Mouse (Mus musculus) midbrain, embryonic 15.5 days (tissue): ENCODE results near the gene Dlx5. TPM values are rescaled to one million over a fixed set of nuclear protein-coding genes. Genes with fewer than 3 reads are reported as not detected.

Source experiments
- ATAC-seq: fragments of 200-750 bp; cut with Nextera tagmentation; replicated peaks from 2 replicates; pipeline ENCODE4 v1.8.0; 2017; ENCODE audit warnings: moderate TSS enrichment
- H3K27ac ChIP-seq: fragments of 300-500 bp; sonication (generic); 2 replicates; pipeline ENCODE4 v1.5.1; 2015; ENCODE audit warnings: mild to moderate bottlenecking, inconsistent platforms
- H3K27me3 ChIP-seq: fragments of 300-500 bp; sonication (generic); replicated peaks from 2 replicates; pipeline ENCODE4 v1.6.1; 2015; ENCODE audit warnings: inconsistent platforms
- H3K36me3 ChIP-seq: fragments of 300-500 bp; sonication (generic); replicated peaks from 2 replicates; pipeline ENCODE4 v1.6.1; 2015; ENCODE audit warnings: inconsistent platforms
- H3K4me1 ChIP-seq: fragments of 300-500 bp; sonication (generic); 2 replicates; pipeline ENCODE4 v1.6.1; 2015; ENCODE audit warnings: inconsistent platforms
- H3K4me2 ChIP-seq: fragments of 300-500 bp; sonication (generic); 2 replicates; pipeline ENCODE4 v1.6.1; 2015; ENCODE audit warnings: inconsistent platforms, mild to moderate bottlenecking, moderate library complexity
- H3K4me3 ChIP-seq: fragments of 300-500 bp; sonication (generic); 2 replicates; pipeline ENCODE4 v1.5.1; 2015; ENCODE audit warnings: mild to moderate bottlenecking, inconsistent platforms
- H3K9ac ChIP-seq: fragments of 300-500 bp; sonication (generic); 2 replicates; pipeline ENCODE4 v1.6.1; 2015; ENCODE audit warnings: mild to moderate bottlenecking, inconsistent platforms
- H3K9me3 ChIP-seq: fragments of 300-500 bp; sonication (generic); 2 replicates; pipeline ENCODE4 v1.6.1; 2016; ENCODE audit warnings: inconsistent platforms
- WGBS: fragments of 180-500 bp; shearing (Covaris S2); methylation state at CpG from one replicate; pipeline ENCODE4 v1.1.7; 2015; ENCODE audit warnings: mixed read lengths; 5-methylcytosine and 5-hydroxymethylcytosine counted together
- polyA plus RNA-seq: library from polyadenylated mRNA; unstranded; fragments of >200 nt; fragmentation: Nextera tagmentation; extraction: Ambion mirVana; gene quantifications from 2 replicates; pipeline ENCODE4 v1.2.1, GENCODE M21; 2015

The Dlx5 gene
- polyA plus RNA-seq, result 14.8 and 19.0 TPM in 2 replicates

DNA sequence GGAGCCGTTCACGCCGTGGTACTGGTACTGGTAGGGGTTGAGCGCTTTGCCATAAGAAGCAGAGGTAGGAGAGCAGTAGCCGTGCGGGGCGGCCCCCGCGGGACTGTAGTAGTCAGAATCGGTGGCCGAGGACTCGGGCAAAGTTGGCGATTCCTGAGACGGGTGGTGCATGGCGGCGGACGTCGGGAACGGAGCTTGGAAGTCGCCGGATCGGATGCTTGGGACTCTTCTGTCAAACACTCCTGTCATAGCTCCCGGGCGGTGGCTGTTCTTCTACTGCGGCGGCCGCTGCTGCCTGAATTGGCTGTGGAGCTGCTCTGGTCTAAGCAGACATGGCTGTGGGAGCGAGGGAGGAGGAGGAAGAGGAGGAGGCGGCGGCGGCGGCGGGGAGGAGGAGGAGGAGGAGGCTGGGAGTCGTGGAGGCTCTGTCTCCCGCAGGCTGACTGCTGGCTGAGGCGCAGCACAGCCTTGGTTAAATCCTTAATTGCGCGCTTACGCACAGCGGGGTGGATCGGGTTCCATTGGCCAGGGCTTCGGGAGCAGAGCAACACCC, at the start of gene Dlx5:
Gene Dlx5, minus strand, starts transcription at position 448 of the 553 bp plus-strand sequence.
- under 1% methylated on average over 36 of the region's 42 CpGs for WGBS
- Histone ChIP-seq H3K27ac (peak within 1 kb of the TSS; percentile 30), H3K4me2 (peak within 1 kb of the TSS; percentile 73), H3K4me1 (peaks cover 12% of the 10 kb centered on the region), H3K9me3 (no peaks in the 10 kb centered on the region), H3K9ac (peak within 1 kb of the TSS; percentile 16; the same call in 1 of the 2 replicates), H3K27me3 (peaks cover 65% of the 10 kb centered on the region), H3K4me3 (peak within 1 kb of the TSS; percentile 42), H3K36me3 (no peaks in the 10 kb centered on the region)
- peak; percentile 64 for ATAC-seq

DNA sequence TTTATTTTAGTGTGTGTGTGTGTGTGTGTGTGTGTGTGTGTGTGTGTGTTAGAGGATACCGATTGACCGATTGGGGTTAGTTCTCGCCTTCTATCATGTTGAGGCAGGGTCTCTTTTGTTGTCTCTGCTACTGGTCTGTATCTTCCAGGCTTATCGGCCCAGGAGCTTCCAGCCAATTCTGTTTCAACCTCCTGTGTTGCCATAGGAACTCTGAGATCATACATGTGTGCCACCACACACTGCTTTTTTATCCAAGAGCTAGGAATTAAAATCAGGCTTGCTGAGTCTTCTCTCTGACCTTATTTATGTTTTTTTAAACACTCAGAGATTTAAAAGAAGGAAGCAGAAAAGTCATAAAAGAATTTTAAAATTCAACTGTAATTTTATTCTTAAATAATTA, 49.6 kb upstream of the Dlx5 start:
- Histone ChIP-seq H3K4me1 (no peaks in the 10 kb centered on the region), H3K27me3 (no peaks in the 10 kb centered on the region), H3K36me3 (no peaks in the 10 kb centered on the region), H3K27ac (no peak overlapping the region), H3K9me3 (no peaks in the 10 kb centered on the region), H3K9ac (no peak overlapping the region), H3K4me2 (no peak overlapping the region), H3K4me3 (no peak overlapping the region)
- ATAC-seq, result peak; percentile 58
- 73% methylated on average over 4 of the region's 4 CpGs for whole genome bisulfite sequencing

DNA sequence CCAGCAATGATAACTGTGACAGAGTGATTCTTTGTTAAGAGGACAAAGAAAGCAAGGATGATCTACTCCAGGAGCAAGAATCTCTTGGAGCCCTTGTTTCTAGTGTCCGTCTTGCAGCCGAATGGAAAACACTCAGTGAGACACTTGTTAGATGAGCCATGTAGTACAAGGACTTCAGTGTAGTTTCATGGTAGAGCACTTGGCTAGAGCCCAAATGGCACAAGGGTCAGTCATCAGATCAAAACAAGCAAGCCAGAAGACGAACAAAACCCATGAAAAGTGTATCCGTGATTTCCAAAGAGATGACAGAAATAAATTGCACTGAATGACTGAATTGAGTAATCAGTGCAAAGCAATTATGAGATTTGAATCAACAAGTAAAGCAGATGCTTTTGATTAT, 48.9 kb upstream of the Dlx5 start:
- no peaks in the 10 kb centered on the region for H3K9me3 ChIP-seq
- H3K9ac ChIP-seq, result no peak overlapping the region
- H3K36me3 ChIP-seq, result no peaks in the 10 kb centered on the region
- no peaks in the 10 kb centered on the region for H3K4me1 ChIP-seq
- no peaks in the 10 kb centered on the region for H3K27me3 ChIP-seq
- no peak overlapping the region for H3K4me2 ChIP-seq
- H3K27ac ChIP-seq, result no peak overlapping the region
- ATAC-seq, result no peak
- no peak overlapping the region for H3K4me3 ChIP-seq
- WGBS, result 90% methylated on average over 4 of the region's 4 CpGs

GRCm38 (mm10) chr6:6925264-6925663, 43.4 kb upstream of the Dlx5 start:
- no peaks in the 10 kb centered on the region for H3K36me3 ChIP-seq
- H3K4me2 ChIP-seq, result no peak overlapping the region
- no peaks in the 10 kb centered on the region for H3K9me3 ChIP-seq
- H3K9ac ChIP-seq, result no peak overlapping the region
- ATAC-seq, result no peak
- no peak overlapping the region for H3K4me3 ChIP-seq
- H3K27ac ChIP-seq, result no peak overlapping the region
- WGBS, result 38% methylated on average over 1 of the region's 1 CpGs
- H3K4me1 ChIP-seq, result no peaks in the 10 kb centered on the region
- H3K27me3 ChIP-seq, result no peaks in the 10 kb centered on the region

GRCm38 (mm10) chr6:6917334-6917733, 35.4 kb upstream of the Dlx5 start:
- no peaks in the 10 kb centered on the region for H3K27me3 ChIP-seq
- ATAC-seq, result no peak
- H3K4me1 ChIP-seq, result no peaks in the 10 kb centered on the region
- no peaks in the 10 kb centered on the region for H3K36me3 ChIP-seq
- H3K4me2 ChIP-seq, result no peak overlapping the region
- 90% methylated on average over 4 of the region's 4 CpGs for WGBS
- H3K9me3 ChIP-seq, result no peaks in the 10 kb centered on the region
- H3K4me3 ChIP-seq, result no peak overlapping the region
- H3K9ac ChIP-seq, result no peak overlapping the region
- H3K27ac ChIP-seq, result no peak overlapping the region

DNA sequence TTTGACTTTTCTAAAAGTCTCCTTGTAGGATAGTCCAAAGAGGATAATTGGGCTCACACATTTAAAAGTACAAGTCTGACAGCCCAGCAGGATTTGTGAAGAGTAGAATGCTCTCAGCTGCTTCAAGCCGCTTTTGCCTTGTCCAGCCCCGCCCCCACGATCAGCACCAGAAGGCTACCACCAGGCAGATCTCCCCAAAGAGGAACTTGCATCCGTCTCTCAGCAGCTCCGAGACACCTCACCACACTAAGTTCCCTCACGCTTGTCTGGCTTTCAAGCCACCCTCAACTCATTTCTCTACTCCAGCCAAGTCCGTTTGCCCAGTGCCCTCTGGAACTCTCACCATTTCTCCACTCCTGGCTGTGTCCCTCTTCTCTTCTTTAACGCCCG, 33.6 kb upstream of the Dlx5 start:
- Histone ChIP-seq H3K4me1 (no peaks in the 10 kb centered on the region), H3K4me2 (no peak overlapping the region), H3K36me3 (no peaks in the 10 kb centered on the region), H3K27ac (no peak overlapping the region), H3K4me3 (no peak overlapping the region), H3K27me3 (no peaks in the 10 kb centered on the region), H3K9ac (no peak overlapping the region), H3K9me3 (no peaks in the 10 kb centered on the region)
- WGBS, result 57% methylated on average over 9 of the region's 9 CpGs
- ATAC-seq, result peak; percentile 39; the same call in 1 of the 2 replicates

DNA sequence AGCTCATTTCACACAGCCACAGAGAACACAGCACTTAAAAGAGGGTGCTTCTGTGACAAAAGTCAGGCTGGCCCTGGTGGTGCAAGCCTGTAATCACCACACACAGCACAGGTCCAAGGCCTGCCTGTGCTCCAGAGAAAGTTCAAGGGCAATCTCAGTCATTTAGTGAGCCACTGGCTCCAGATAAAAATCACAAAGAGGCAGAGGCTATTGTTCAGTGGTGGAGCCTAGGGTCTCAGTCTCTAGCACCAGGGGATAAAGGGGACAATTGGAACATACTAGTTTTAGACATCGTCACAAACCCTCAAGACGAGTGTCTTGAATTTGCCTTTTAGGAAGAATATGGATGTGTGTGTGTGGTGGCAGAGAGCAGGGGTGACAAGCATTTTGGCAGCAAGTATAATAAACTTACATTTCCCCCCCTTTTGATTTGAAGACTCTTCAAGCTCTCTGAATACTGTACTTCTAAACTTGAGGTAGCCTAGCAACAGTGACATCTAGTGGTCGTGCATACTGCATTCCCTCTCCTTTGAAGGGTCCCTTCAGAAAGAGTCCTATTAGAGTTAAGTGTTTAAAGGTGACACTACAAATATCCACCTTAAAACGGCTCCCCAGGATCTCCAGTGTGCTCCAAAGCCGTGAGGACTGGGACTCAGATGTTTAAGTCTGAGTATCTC, 33.1 kb upstream of the Dlx5 start:
- no peaks in the 10 kb centered on the region for H3K9me3 ChIP-seq
- ATAC-seq, result peak; percentile 86
- no peak overlapping the region for H3K9ac ChIP-seq
- no peak overlapping the region for H3K4me3 ChIP-seq
- H3K27me3 ChIP-seq, result no peaks in the 10 kb centered on the region
- no peaks in the 10 kb centered on the region for H3K36me3 ChIP-seq
- H3K27ac ChIP-seq, result no peak overlapping the region
- H3K4me1 ChIP-seq, result no peaks in the 10 kb centered on the region
- no peak overlapping the region for H3K4me2 ChIP-seq
- 32% methylated on average over 5 of the region's 5 CpGs for WGBS

DNA sequence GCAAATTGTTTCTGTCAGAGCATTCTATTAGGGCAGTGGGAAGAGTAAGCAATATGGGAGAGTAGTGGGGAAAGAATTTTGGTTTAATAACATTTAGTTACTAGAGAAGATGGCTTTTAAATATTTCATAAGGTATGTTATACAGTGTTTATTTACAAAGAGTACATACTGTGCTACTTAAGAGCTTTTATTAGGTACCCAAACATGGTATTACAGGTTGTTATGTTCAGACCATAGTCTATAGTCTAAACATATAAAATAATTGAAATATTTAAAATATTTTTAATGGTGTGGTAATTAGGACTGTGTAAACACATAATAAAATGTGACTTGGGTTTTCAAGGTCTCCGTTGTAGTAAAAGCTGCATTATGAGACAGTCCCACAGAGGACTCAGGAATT, 32.4 kb upstream of the Dlx5 start:
- H3K4me3 ChIP-seq, result no peak overlapping the region
- H3K4me1 ChIP-seq, result no peaks in the 10 kb centered on the region
- ATAC-seq, result no peak
- H3K4me2 ChIP-seq, result no peak overlapping the region
- no peaks in the 10 kb centered on the region for H3K36me3 ChIP-seq
- no peak overlapping the region for H3K9ac ChIP-seq
- 85% methylated on average over 1 of the region's 1 CpGs for WGBS
- no peaks in the 10 kb centered on the region for H3K27me3 ChIP-seq
- H3K9me3 ChIP-seq, result no peaks in the 10 kb centered on the region
- H3K27ac ChIP-seq, result no peak overlapping the region

- Histone ChIP-seq H3K4me2 (no peak overlapping the region), H3K27me3 (no peaks in the 10 kb centered on the region), H3K36me3 (no peaks in the 10 kb centered on the region), H3K9me3 (no peaks in the 10 kb centered on the region), H3K27ac (no peak overlapping the region), H3K4me3 (no peak overlapping the region), H3K9ac (no peak overlapping the region), H3K4me1 (no peaks in the 10 kb centered on the region)
- 78% methylated on average over 8 of the region's 8 CpGs for WGBS
- ATAC-seq, result no peak
These were observed 27.7 kb upstream of the Dlx5 start for GRCm38 (mm10) chr6:6909586-6909985.

- no peak overlapping the region for H3K4me3 ChIP-seq
- no peak overlapping the region for H3K27ac ChIP-seq
- no peak for ATAC-seq
- H3K4me2 ChIP-seq, result no peak overlapping the region
- H3K9ac ChIP-seq, result no peak overlapping the region
- no peaks in the 10 kb centered on the region for H3K36me3 ChIP-seq
- WGBS, result 72% methylated on average over 6 of the region's 6 CpGs
- H3K9me3 ChIP-seq, result no peaks in the 10 kb centered on the region
- no peaks in the 10 kb centered on the region for H3K4me1 ChIP-seq
- peaks cover 6% of the 10 kb centered on the region; the same call in 1 of the 2 replicates for H3K27me3 ChIP-seq
These were observed 8.2 kb upstream of the Dlx5 start for GRCm38 (mm10) chr6:6890047-6890446.

- H3K9me3 ChIP-seq, result no peaks in the 10 kb centered on the region
- H3K4me2 ChIP-seq, result no peak overlapping the region
- H3K36me3 ChIP-seq, result no peaks in the 10 kb centered on the region
- H3K27ac ChIP-seq, result no peak overlapping the region
- peaks cover 8% of the 10 kb centered on the region for H3K4me1 ChIP-seq
- 93% methylated on average over 3 of the region's 3 CpGs for WGBS
- H3K9ac ChIP-seq, result no peak overlapping the region
- ATAC-seq, result no peak
- H3K4me3 ChIP-seq, result no peak overlapping the region
- peaks cover 36% of the 10 kb centered on the region for H3K27me3 ChIP-seq
These were observed 4.3 kb upstream of the Dlx5 start for GRCm38 (mm10) chr6:6886225-6886624.

DNA sequence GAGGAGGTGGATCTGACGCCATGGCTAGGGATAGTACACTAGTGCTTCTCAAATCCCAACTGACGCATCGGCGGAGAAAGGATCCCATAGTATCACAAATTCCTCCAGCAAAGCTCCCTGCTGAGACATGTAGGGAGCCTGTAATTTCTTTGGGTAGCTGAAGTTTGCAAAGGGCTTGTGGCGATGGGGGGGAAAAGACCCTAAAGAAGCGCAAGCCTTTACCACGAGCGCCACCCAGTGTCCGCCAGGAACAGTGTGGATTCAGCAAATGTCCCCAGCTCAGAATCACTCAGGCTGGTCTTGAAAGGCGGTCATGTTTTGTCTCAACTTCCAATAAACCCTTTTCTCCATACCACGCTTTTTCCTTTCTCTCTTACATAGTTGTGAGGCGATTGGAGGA, 3.0 kb upstream of the Dlx5 start:
- Histone ChIP-seq H3K4me1 (peaks cover 12% of the 10 kb centered on the region), H3K4me3 (no peak overlapping the region), H3K9me3 (no peaks in the 10 kb centered on the region), H3K36me3 (no peaks in the 10 kb centered on the region), H3K4me2 (no peak overlapping the region), H3K9ac (no peak overlapping the region), H3K27me3 (peaks cover 44% of the 10 kb centered on the region), H3K27ac (no peak overlapping the region)
- peak; percentile 60 for ATAC-seq
- WGBS, result 2% methylated on average over 12 of the region's 12 CpGs

DNA sequence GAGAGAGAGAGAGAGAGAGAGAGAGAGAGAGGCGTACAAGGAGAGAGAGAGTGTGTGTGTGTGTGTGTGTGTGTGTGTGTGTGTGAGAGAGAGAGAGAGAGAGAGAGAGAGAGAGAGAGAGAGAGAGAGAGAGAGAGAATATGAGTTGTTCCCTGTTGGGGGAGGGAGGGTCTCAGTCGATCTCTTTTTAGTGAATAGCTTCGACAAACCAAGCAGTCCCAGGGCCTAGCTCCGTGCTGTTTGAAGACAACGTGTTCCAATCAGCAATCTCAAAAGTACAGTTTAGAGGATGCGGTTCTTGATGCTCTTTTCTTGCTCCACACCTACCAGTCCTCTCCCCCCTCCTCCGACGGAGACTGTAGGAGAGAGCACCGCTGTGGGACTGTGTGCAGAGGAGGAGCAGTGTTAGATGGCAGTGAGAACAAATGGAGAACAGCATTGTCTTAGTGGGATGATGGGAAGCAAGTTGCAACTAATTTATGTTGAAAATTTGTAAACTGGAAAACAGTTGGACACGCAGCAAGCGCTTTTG, 447 bp upstream of the Dlx5 start:
- no peaks in the 10 kb centered on the region for H3K9me3 ChIP-seq
- ATAC-seq, result 0 out of 2 replicates have a peak, but pooled peaks have one; percentile 15
- no peak overlapping the region for H3K4me3 ChIP-seq
- H3K4me2 ChIP-seq, result peak overlapping the region; percentile 73; the same call in 1 of the 2 replicates
- H3K4me1 ChIP-seq, result peaks cover 12% of the 10 kb centered on the region
- H3K36me3 ChIP-seq, result no peaks in the 10 kb centered on the region
- H3K9ac ChIP-seq, result no peak overlapping the region
- H3K27ac ChIP-seq, result no peak overlapping the region
- 7% methylated on average over 10 of the region's 11 CpGs for WGBS
- H3K27me3 ChIP-seq, result peaks cover 59% of the 10 kb centered on the region
